ENCODE assay signal across 17 mouse cellular contexts in the genomic region with DNA sequence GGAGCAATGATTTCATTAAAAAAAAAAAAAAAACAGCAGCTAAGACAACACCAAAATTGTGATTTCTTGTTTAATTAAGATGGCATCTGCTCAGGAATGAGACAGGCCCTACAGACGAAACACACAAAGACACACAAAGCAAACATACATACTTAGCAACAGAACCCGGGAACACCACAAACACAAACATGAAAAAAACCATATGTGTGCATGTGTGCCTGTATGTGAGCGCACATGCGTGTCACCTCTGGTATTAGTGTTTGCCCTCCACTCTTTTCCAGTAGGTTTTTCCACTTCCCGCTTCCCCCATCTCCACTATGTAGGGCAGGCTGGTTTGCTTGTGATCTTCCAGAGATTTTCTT.
"Had no signal": no experiment of that assay in that cellular context is flagged by ENCODE, and none has a peak within 500 bp of the region (broad histone marks: within the 10 kb centered on the region; RNA-seq: fewer than 3 reads in every experiment).

No protein-coding gene starts in this region.

- H3K27me3 ChIP-seq: limb, embryonic 13.5 days; liver, embryonic 13.5 days; megakaryocyte, embryonic 14.5 days; neural tube, embryonic 12.5 days; neural tube, embryonic 15.5 days; stomach, embryonic 15.5 days had no signal

- DNase-seq: left cerebral cortex, postnatal 4 days; liver, embryonic 13.5 days; midbrain, embryonic 14.5 days; right cerebral cortex, adult 18-20 months; right cerebral cortex, postnatal 14 days; right cerebral cortex, postnatal 4 days; thymus, adult 2 months; thymus, postnatal 14 days had no signal

- H3K4me1 ChIP-seq: liver, embryonic 13.5 days; megakaryocyte, embryonic 14.5 days; midbrain, embryonic 10.5 days; neural tube, embryonic 12.5 days; neural tube, embryonic 15.5 days; stomach, embryonic 15.5 days had no signal

- H3K4me3 ChIP-seq: limb, embryonic 13.5 days; liver, embryonic 13.5 days; megakaryocyte, embryonic 14.5 days; midbrain, embryonic 10.5 days; neural tube, embryonic 12.5 days; neural tube, embryonic 15.5 days; stomach, embryonic 15.5 days had no signal

- H3K9ac ChIP-seq: hindbrain, embryonic 14.5 days; limb, embryonic 13.5 days; liver, embryonic 13.5 days; neural tube, embryonic 12.5 days; neural tube, embryonic 15.5 days; stomach, embryonic 15.5 days had no signal

- H3K4me2 ChIP-seq: hindbrain, embryonic 14.5 days; limb, embryonic 13.5 days; liver, embryonic 13.5 days; neural tube, embryonic 12.5 days; neural tube, embryonic 15.5 days; stomach, embryonic 15.5 days had no signal

- H3K27ac ChIP-seq: hindbrain, embryonic 14.5 days; hindbrain, postnatal 0 days; limb, embryonic 13.5 days; liver, embryonic 13.5 days; midbrain, embryonic 10.5 days; neural tube, embryonic 12.5 days; neural tube, embryonic 15.5 days; stomach, embryonic 15.5 days had no signal

- H3K9me3 ChIP-seq: limb, embryonic 13.5 days; liver, embryonic 13.5 days; megakaryocyte, embryonic 14.5 days; midbrain, embryonic 10.5 days; neural tube, embryonic 12.5 days; neural tube, embryonic 15.5 days; stomach, embryonic 15.5 days had no signal

- H3K36me3 ChIP-seq: limb, embryonic 13.5 days; liver, embryonic 13.5 days; midbrain, embryonic 10.5 days; neural tube, embryonic 12.5 days; neural tube, embryonic 15.5 days; stomach, embryonic 15.5 days had no signal

- ATAC-seq: hindbrain, postnatal 0 days; inflammation-experienced regulatory T-cells, adult 6 months had no signal
